Mouse (Mus musculus): ENCODE results near the gene Rplp2. TPM values are rescaled to one million over a fixed set of nuclear protein-coding genes. Genes with fewer than 3 reads are reported as not detected.
A peak's percentile ranks its signal among the peaks of the same experiment; 100 is the strongest.
"Not testable (repeated sequence)": the region's sequence is repeated elsewhere in the genome, so short reads cannot be mapped to it uniquely, and the experiment has no call there.

Rplp2 gene
- polyA plus RNA-seq (2015; fragmentation: Nextera tagmentation; extraction: Ambion mirVana): 939 and 1,119 TPM in 2 replicates

GRCm38 (mm10) chr7:141447110-141447991 lies at the start of gene Rplp2:
TSS of gene Rplp2 (plus strand) at chr7:141447370.
- WGBS: under 1% methylated on average over 63 of the region's 63 CpGs
- Histone ChIP-seq H3K27me3 (no peaks in the 10 kb centered on the region), H3K36me3 (ENCODE audit: poor library complexity, severe bottlenecking) (peaks cover 39% of the 10 kb centered on the region), H3K9ac (peak within 1 kb of the TSS; percentile 94), H3K4me1 (peaks cover 30% of the 10 kb centered on the region), H3K27ac (peak within 1 kb of the TSS; percentile 89), H3K4me3 (peak within 1 kb of the TSS; percentile 92), H3K4me2 (peak within 1 kb of the TSS; percentile 80), H3K9me3 (replicated peaks) (no peaks in the 10 kb centered on the region)
- peak; percentile 93 for ATAC-seq

GRCm38 (mm10) chr7:141403305-141403704 lies 43.9 kb upstream of the Rplp2 start:
- ATAC-seq: peak; percentile 59; the same call in 1 of the 2 replicates
- WGBS: 44% methylated on average over 5 of the region's 5 CpGs

GRCm38 (mm10) chr7:141405466-141405865 lies 41.7 kb upstream of the Rplp2 start:
- peaks cover 6% of the 10 kb centered on the region for H3K4me1 ChIP-seq
- H3K27me3 ChIP-seq: no peaks in the 10 kb centered on the region
- no peak overlapping the region for H3K27ac ChIP-seq
- H3K36me3 ChIP-seq (ENCODE audit: poor library complexity, severe bottlenecking): peaks cover 76% of the 10 kb centered on the region
- no peak overlapping the region for H3K4me2 ChIP-seq
- H3K4me3 ChIP-seq: no peak overlapping the region
- 82% methylated on average over 4 of the region's 4 CpGs for WGBS
- no peak overlapping the region for H3K9ac ChIP-seq
- ATAC-seq: no peak
- 0 out of 2 replicates have a peak, but pooled peaks cover 2% of the 10 kb centered on the region for H3K9me3 ChIP-seq (replicated peaks)

More at GRCm38 (mm10) chr7:141403305-141403704, 43.9 kb upstream of the Rplp2 start:
- Histone ChIP-seq H3K4me1 (no peaks in the 10 kb centered on the region), H3K4me2 (no peak overlapping the region), H3K9me3 (replicated peaks) (0 out of 2 replicates have a peak, but pooled peaks cover 2% of the 10 kb centered on the region), H3K4me3 (no peak overlapping the region), H3K27me3 (no peaks in the 10 kb centered on the region), H3K9ac (no peak overlapping the region), H3K27ac (no peak overlapping the region), H3K36me3 (ENCODE audit: poor library complexity, severe bottlenecking) (peaks cover 76% of the 10 kb centered on the region)

GRCm38 (mm10) chr7:141407670-141408069 lies 39.5 kb upstream of the Rplp2 start:
- H3K4me3 ChIP-seq; ATAC-seq; H3K4me1 ChIP-seq; H3K4me2 ChIP-seq; H3K9me3 ChIP-seq (replicated peaks); H3K27me3 ChIP-seq; H3K9ac ChIP-seq; H3K27ac ChIP-seq: not testable (repeated sequence)
- H3K36me3 ChIP-seq (ENCODE audit: poor library complexity, severe bottlenecking): peaks cover 57% of the 10 kb centered on the region
- WGBS: 97% methylated on average over 7 of the region's 7 CpGs

GRCm38 (mm10) chr7:141408833-141409232 lies 38.3 kb upstream of the Rplp2 start:
- 7% methylated on average over 11 of the region's 11 CpGs for WGBS
- H3K4me1 ChIP-seq: peaks cover 16% of the 10 kb centered on the region
- 0 out of 2 replicates have a peak, but pooled peaks cover 2% of the 10 kb centered on the region for H3K9me3 ChIP-seq (replicated peaks)
- no peak overlapping the region for H3K27ac ChIP-seq
- peak; percentile 71 for ATAC-seq
- peaks cover 47% of the 10 kb centered on the region for H3K36me3 ChIP-seq (ENCODE audit: poor library complexity, severe bottlenecking)
- no peak overlapping the region for H3K4me3 ChIP-seq
- 0 out of 2 replicates have a peak overlapping the region, but pooled peaks have one; percentile 17 for H3K4me2 ChIP-seq
- H3K9ac ChIP-seq: peak overlapping the region; percentile 41; the same call in 1 of the 2 replicates
- H3K27me3 ChIP-seq: no peaks in the 10 kb centered on the region

- no peak overlapping the region for H3K27ac ChIP-seq
- H3K27me3 ChIP-seq: no peaks in the 10 kb centered on the region
- no peak overlapping the region for H3K4me2 ChIP-seq
- ATAC-seq: no peak
- no peak overlapping the region; the same call in 1 of the 2 replicates for H3K9ac ChIP-seq
- WGBS: 89% methylated on average over 8 of the region's 8 CpGs
- H3K36me3 ChIP-seq (ENCODE audit: poor library complexity, severe bottlenecking): peaks cover 42% of the 10 kb centered on the region
- 0 out of 2 replicates have a peak, but pooled peaks cover 2% of the 10 kb centered on the region for H3K9me3 ChIP-seq (replicated peaks)
- H3K4me1 ChIP-seq: peaks cover 22% of the 10 kb centered on the region
- no peak overlapping the region for H3K4me3 ChIP-seq
These were observed 36.5 kb upstream of the Rplp2 start for GRCm38 (mm10) chr7:141410631-141411030.

GRCm38 (mm10) chr7:141411667-141412066 lies 35.5 kb upstream of the Rplp2 start:
- no peak overlapping the region for H3K9ac ChIP-seq
- no peak for ATAC-seq
- peaks cover 35% of the 10 kb centered on the region for H3K36me3 ChIP-seq (ENCODE audit: poor library complexity, severe bottlenecking)
- no peak overlapping the region for H3K4me2 ChIP-seq
- no peak overlapping the region for H3K4me3 ChIP-seq
- H3K27me3 ChIP-seq: no peaks in the 10 kb centered on the region
- no peak overlapping the region for H3K27ac ChIP-seq
- H3K4me1 ChIP-seq: peaks cover 22% of the 10 kb centered on the region
- 0 out of 2 replicates have a peak, but pooled peaks cover 2% of the 10 kb centered on the region for H3K9me3 ChIP-seq (replicated peaks)
- 100% methylated on average over 1 of the region's 1 CpGs for WGBS

GRCm38 (mm10) chr7:141413331-141413730 lies 33.8 kb upstream of the Rplp2 start:
- Histone ChIP-seq H3K9ac (peak overlapping the region; percentile 91), H3K9me3 (replicated peaks) (no peaks in the 10 kb centered on the region), H3K27ac (peak overlapping the region; percentile 81), H3K4me2 (peak overlapping the region; percentile 96), H3K27me3 (peaks cover 1% of the 10 kb centered on the region; the same call in 1 of the 2 replicates), H3K36me3 (ENCODE audit: poor library complexity, severe bottlenecking) (peaks cover 24% of the 10 kb centered on the region), H3K4me1 (peaks cover 22% of the 10 kb centered on the region), H3K4me3 (peak overlapping the region; percentile 77)
- WGBS: 3% methylated on average over 16 of the region's 16 CpGs
- no peak for ATAC-seq

GRCm38 (mm10) chr7:141413809-141414584 lies 33.2 kb upstream of the Rplp2 start, which contains the start of gene Gatd1:
TSS of gene Gatd1 (minus strand) at chr7:141414136.
- peaks cover 3% of the 10 kb centered on the region; the same call in 1 of the 2 replicates for H3K27me3 ChIP-seq
- H3K9ac ChIP-seq: peak within 1 kb of the TSS; percentile 91
- H3K4me1 ChIP-seq: peaks cover 20% of the 10 kb centered on the region
- H3K27ac ChIP-seq: peak within 1 kb of the TSS; percentile 81
- under 1% methylated on average over 55 of the region's 56 CpGs for WGBS
- ATAC-seq: peak; percentile 89
- peak within 1 kb of the TSS; percentile 77 for H3K4me3 ChIP-seq
- H3K9me3 ChIP-seq (replicated peaks): no peaks in the 10 kb centered on the region
- H3K4me2 ChIP-seq: peak within 1 kb of the TSS; percentile 96
- peaks cover 18% of the 10 kb centered on the region for H3K36me3 ChIP-seq (ENCODE audit: poor library complexity, severe bottlenecking)

GRCm38 (mm10) chr7:141416144-141416841 lies 30.9 kb upstream of the Rplp2 start:
- no peak overlapping the region for H3K27ac ChIP-seq
- H3K4me2 ChIP-seq: no peak overlapping the region
- H3K9me3 ChIP-seq (replicated peaks): no peaks in the 10 kb centered on the region
- 77% methylated on average over 6 of the region's 6 CpGs for WGBS
- peaks cover 15% of the 10 kb centered on the region for H3K4me1 ChIP-seq
- no peaks in the 10 kb centered on the region for H3K36me3 ChIP-seq (ENCODE audit: poor library complexity, severe bottlenecking)
- ATAC-seq: no peak
- H3K9ac ChIP-seq: 0 out of 2 replicates have a peak overlapping the region, but pooled peaks have one; percentile 2
- peaks cover 3% of the 10 kb centered on the region; the same call in 1 of the 2 replicates for H3K27me3 ChIP-seq
- H3K4me3 ChIP-seq: no peak overlapping the region
